Mouse (Mus musculus): Measurements from ENCODE around the gene Cldn7.
A peak's percentile ranks its signal among the peaks of the same experiment; 100 is the strongest.
"Not testable (repeated sequence)": the region's sequence is repeated elsewhere in the genome, so short reads cannot be mapped to it uniquely, and the experiment has no call there.

Cldn7 gene

DNA sequence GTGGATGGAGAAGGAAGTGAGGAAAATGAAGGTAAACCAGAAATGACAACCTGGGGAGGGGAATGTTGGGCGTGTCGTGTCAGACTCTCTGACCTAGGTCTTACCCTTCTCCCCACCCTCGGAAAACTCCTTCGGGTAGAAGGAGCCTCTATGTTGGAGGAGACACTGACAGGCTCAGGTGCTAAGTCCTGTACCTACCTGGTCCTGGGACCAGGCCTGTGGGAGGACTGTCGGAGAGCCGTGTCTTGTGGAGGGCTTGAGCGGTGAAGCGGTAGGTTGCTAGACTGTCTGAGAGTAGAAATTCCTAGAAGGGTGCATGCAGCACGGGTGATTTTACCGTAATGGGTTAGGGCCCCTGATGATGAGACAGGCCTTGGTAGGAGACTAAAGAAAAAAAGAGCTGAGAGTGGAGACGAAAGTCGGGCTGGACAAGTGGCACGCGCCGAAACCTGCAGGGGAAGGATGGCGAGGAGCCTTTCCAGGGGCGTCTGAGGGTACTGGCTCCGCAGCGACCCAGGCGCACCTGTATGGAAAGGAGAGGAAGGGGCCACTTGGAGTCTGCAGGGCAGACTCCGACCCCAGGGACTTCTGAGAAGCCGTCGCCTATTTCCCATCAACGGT, at the start of gene Cldn7:
Cldn7 (plus strand) TSS at position 130 of the 621 bp plus-strand sequence.
- no peak for DNase-seq

DNA sequence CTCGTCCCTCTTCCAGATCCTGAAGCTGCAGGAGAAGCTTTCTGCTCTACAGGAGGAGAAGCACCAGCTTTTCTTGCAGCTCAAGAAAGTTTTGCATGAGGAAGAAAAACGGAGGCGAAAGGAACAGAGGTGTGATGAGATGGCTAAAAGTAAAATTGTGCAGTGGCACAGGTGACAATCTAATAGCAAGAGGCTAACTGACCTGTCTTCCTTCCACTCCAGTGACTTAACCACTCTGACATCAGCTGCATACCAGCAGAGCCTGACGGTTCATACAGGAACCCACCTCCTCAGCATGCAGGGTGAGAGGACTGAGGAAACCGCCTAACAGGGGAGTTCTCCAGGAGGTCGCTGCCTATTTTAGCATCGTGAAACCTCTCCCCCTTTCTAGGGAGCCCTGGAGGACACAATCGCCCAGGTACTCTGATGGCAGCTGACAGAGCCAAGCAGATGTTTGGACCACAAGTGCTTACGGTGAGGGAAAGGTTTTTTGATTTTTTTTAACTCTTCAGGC, 49.6 kb upstream of the Cldn7 start:
- DNase-seq: no peak

DNA sequence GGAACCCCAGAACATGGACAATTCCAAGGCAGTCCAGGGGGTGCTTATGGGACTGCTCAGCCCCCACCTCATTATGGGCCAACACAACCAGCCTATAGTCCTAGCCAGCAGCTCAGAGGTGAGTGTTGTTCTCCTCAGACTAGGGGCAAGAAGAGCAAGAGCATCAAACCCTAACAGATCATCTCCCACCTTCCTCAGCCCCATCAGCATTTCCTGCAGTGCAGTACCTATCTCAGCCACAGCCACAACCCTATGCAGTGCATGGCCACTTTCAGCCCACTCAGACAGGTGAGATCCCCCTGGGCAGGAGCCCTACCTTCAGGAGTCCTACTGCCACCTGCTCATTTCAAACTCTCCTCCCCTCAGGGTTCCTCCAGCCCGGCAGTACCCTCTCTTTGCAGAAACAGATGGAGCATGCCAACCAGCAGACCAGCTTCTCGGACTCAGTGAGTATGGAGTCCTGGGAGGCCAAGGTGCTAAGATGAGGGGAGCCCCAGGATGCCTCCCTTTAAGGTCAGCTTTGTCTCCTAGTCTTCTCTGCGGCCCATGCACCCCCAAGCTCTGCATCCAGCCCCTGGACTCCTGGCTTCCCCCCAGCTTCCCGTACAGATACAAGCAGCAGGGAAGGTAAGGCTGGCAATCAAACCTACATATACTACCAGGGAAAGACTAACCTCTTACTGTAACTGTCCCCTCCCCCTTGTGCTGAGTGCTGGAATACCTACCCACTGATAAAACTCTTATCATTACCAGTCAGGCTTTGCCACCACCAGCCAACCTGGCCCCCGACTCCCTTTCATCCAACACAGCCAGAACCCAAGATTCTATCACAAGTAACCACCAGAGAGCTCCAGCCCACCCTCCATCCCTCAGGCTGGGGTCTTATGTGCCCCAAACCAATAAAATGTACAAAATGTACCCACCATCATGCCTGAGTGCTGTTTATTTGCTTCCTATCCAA, 48.6 kb upstream of the Cldn7 start:
- no peak for DNase-seq

DNA sequence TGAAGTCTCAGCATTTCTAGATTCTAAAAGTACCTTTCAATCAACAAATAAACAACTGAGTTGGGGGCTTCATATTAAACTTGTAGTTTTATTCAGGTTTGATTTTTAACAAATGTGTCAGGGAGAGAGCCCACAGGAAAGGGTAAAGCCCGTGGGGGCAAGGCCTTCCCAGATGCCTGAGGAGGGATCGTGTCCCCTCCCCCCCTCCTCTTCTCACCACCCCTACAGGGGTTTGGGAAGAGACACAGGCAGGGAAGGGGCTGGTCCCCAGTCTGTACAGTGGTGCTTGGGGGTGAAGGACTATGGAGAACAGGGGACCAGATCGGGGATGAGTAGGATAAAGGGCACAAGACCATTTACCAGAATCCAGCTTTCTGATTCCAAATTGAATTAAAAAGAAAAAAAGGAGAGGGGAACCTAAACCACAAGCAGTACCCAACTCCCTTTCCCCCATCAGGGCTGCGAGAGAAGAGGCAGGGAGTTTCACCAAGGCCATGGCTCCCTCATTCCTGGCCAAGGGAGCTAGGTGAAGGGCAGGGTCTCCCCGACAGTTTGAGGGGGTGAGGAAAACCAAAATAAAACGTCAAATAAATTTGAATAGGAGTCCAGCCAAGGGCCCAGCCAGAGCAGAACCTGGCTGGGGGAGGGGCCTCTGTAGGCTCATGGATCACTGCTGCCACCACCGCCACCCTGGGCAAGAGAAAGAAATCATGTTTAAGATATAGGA, 47.8 kb upstream of the Cldn7 start:
- not testable (repeated sequence) for DNase-seq

DNA sequence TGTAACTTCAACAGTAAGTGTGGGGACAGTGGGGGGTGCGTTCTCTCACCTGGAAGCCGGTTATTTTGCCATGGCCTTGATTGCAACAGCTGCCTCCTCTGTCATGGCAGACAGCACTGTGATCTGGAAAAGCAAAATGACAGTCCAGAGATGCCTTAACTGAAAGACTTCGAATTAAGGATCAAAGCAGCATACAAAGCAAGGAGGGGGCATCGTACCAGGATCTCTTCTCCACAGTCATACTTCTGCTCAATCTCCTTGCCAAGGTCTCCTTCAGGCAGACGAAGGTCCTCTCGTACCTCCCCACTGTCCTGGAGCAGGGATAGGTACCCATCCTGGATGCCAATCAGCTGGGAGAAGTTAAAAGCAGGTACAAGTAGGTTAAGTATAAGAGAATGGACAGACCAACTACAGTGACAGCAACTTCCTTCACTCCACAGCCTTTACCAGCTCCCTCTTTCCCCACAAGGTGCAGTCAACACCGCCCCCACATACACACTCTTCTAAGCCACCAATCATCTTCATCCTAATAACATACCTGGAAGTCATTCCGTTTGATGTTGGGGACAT, 47.1 kb upstream of the Cldn7 start:
- DNase-seq: no peak

DNA sequence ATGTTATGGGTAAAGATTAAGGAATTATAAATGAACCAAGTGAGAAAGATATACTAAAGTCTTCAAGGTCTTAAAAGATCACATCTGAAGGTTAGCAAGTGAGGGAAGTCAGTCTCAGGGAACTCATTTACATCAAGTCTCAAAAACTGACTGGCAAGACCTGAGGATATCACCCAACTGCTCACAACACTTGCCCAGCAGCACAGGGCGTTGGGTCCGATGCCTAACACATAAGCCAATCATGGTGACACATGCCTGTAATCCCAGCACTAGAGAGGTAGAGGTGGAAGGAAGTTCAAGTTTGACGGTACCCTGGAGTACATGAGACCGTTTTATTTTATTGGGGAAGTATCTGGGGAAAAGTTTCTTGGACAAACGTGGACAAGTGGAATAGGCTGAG, 46.5 kb upstream of the Cldn7 start:
- DNase-seq: no peak

DNA sequence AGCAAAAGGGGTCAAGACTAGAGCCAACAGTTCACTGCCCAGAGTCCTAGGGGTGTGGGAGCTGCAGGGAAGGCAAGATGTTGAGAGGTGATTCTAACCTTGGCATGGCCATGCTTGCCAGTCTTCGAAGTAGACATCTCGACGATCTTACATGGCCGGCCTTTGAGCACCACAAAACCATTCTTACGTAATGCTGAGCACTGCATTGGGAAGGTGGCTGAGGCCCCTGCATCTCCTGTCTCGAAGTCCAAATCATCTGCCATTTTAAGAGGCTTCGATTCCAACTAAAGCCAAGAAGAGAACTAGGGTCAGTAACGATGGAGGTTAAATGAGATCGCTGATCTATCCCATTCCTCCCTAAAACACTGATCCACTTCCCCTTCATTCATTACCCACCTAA, 45.5 kb upstream of the Cldn7 start:
- no peak for DNase-seq

DNA sequence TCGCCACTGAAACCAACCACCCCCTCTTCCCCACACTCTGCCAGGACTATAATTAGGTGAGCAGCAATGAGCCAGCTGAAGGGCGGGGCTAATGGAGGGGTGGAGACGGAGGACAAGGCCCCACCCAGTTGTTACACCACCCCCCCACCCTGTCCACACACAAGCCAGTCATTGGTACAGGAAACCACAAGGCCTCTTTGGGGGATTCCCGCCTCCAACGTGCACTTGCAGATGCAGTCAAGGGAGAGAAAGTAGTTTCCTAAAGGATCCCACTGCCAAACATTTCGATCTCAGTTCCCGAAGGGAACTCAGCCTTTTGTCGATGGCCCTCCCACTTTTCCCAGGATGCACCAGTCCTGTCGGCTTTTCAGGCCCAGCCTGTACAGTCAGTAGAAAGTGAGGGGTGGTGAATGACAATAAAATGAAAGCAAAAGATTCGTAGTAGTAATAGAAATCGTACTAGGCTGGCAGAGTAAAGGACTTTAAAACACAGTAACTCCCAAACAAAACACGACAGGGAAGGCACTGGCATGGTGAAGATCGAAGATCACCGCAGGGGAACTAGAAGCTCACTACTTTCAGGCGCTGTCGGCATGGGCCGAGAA, 44.8 kb upstream of the Cldn7 start:
- DNase-seq: peak; percentile 83

DNA sequence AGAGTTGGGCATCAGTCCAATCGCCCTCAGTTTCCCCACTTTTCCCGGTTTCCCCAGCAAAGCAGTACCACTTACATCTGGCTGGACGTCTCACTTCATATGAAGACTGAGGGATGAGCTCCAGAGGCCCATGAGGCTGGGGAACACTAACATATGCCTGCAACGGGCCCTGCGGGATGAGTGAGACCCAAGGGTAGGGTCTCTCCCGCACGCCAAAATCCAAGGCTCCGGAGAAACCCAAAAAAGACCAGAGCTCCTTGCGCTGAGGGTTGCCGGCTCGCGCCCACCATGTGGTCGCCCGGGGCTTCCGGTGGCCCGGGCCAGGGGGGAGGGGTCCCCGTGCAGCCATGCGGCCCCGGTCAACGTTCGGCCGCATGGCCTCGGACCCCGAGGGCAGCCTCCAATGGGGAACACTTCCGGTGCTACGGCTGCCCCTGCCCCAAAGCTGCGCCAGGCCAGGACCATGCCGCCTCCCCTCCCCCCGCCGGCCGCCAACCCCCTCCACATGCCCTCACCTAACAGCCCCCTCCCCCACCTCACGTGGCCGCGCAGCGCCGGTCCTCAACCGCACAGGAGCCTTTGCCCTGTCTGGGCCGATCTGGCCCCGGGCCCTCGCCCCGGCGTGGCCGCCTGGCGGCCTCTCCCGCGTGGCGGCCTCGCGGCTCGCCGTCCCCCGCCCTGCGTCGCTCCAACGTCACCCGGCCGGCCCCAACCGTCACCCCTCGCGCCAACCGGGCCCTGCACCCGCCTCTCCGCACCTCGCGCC, 44.1 kb upstream of the Cldn7 start:
- DNase-seq: no peak

DNA sequence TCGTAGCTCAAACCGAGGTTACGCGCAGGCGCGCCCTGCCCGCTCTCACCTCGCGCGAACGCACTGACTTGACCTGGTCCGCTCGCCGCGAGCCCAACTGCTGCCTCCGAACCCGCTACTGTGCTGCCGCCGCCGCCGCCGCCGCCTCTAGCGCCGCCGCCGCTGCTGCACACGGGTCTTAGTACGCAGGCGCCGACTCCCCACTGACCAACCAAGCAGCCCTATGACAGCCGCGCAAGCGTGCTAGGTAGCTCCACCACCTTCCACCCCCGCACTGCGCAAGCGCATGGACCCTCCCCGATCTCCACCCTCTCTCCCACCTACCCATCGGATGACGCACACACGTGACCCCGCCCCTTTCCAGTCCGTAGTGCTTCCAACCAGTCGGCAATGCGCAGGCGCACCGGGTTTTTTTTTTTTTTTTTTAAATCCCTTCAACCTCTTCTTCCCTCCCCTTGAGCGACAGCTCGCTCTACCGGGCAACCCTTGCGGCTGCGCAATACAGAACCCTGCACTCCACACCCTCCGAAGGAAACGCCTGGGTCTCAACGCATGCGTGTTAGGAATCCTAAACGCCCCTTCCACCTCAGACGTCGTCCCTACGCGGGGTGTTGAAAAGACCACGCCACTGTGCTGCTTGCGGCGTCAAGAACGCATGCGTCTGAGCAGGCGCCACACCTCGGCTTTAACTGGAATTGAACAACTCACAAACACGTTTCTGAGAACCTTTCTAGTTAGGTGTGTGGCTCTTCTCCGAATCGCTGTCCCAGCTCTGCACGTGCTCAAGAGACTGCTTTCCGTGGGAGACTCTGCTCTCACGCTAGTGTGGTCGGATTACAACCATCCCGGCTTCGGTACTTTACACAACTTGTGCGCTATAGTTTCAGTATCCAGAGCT, 43.2 kb upstream of the Cldn7 start, which contains the start of gene Eif5a:
Eif5a (minus strand) TSS at position 845 of the 898 bp plus-strand sequence.
- DNase-seq: peak; percentile 100

DNA sequence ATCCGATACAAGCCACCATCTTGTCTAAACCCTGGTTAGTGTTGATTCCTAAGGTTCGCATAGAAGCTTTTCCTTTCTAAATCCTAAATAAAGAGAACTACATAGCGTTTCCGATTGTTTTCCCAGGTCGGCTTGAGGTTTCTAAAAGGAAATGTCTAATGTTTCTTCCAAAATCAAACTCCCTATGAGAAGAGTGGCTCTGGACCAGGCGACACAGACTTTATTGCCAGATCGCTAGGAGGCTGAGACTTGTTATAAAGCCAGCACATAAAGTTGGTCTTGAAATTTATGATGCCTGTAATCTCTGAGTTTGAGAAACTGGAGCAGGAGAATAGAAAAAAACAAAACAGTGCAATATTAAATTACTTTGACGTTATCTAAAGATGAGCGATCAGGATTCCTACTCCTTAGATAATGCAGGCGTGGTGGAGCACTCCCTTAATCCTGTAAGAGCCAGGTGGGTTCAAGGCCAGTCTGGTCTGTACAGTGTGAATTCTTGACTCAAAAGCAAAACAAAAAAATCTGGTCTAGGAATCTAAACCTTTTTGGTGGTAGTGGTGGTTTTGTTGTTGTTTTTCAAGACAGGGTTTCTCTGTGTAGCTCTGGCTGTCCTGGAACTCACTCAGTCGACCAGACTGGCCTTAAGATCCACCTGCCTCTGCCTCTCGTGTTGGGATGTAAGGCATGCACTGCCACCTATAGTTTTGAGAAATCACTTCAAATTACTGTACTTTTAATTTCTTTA, 42.4 kb upstream of the Cldn7 start:
- no peak for DNase-seq

DNA sequence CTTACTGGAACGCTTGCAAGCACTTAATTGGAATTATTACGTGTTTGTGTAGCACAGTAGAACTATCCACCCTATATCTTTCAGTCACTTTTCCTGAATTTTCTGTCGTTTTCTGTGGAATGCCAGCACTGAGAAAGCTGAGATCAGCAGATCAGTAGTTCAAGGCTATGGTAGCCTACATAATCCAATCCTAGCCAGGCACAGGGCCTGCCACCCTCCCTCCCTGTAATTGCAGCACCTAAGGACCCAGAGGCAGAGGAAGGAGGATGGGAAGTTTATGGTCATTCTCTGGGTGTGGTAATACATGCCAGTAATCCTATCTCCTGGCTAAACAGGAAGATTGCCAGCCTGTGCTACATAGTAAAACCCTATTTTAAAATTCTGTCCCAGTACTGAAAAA, 41.8 kb upstream of the Cldn7 start:
- no peak for DNase-seq

DNA sequence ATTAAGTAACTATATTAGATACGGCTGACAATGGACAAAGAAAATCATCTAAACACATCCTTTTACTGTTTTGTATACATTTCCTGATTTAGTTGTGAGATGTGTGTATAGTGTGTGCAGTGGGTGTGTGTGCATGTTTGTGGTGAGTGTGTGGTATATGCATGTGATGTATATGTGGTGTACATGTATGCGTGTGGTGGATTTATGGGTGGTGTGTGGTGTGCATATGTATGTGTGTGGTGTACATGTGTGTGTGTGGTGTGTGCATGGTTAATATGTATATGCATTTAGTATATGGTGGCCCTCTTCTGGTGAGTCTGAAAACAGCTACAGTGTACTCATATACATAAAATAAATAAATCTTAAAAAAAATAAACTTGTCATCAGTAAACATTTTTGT, 37.1 kb upstream of the Cldn7 start:
- DNase-seq: no peak

DNA sequence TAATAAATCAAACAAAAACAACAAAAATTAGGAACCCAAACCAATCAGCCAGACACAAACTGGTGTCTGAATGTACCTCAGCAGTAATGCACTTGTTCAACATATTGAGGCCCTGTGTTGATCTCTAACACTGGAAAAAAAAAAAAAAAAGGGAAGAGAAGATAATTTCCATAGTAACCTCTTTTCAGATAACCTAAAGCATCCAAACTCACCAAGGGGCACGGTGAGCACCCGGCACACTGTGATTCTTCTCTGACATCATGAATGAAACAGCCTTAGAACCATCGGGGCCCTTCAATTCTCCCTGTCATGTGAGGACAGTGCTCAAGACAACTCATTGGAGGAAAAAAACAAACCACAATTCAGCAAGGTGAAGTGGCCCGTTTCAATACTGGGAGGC, 34.9 kb upstream of the Cldn7 start:
- DNase-seq: no peak

DNA sequence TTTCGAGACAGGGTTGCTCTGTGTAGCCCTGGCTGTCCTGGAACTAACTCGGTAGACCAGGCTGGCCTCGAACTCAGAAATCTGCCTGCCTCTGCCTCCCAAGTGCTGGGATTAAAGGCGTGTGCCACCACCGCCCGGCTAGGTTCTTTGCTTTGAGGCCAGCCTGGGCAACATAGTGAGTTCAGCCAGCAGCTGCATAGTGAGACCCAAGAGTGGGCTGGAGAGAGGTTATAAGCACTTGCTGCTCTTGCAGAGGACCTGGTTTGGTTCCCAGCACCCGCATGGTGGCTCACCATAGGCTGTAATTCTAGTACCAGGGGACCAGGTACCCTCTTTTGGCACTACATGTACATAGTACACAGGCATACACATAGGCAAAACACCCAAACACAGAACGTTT, 34.4 kb upstream of the Cldn7 start:
- DNase-seq: not testable (repeated sequence)

DNA sequence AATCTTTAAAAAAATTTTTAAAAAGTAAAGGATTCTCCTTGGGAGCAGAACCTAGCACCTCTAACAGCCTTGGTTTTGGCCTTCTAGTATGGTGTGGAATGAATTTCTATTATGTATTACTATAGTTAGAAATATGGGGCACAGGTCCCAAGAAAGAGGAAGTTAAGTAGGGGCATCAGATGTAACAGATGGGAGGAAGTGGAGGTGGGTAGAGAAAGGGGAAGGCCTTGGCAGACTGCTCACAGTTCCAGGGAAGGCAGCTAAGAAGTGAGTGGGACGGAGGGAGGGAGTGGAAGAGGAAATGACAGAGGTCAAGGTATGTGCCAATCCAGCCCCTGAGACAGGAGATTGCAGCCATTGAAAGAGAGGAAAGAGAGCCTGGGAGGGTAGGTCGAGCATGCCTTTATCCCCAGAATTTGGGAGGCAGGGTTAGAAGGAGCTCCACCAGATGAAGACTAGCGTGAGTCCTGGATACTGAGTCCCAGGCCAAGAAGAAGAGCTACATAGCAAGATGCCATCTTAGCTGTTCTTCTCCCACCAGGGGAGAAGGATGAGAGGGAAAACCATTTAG, 33.5 kb upstream of the Cldn7 start:
- DNase-seq: no peak

DNA sequence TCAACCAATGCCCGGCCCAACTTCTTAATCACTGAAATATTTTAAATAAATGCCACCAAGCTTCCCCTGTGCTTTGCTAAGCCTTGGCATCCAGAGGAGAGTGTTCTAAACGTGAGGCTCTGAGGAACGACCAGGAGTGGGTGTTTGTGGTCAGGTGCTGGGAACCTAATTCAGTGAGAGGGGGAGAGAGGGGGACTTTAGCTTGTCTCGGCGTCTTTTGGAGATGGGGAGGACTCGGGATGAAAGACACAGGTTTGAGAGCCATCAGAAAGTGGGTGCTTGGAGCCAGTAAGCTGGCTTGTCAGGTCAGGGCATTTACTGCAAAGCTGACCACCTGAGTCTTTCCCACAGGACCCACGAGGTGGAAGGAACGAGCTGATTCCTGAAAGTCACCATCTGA, 32.8 kb upstream of the Cldn7 start:
- no peak for DNase-seq

DNA sequence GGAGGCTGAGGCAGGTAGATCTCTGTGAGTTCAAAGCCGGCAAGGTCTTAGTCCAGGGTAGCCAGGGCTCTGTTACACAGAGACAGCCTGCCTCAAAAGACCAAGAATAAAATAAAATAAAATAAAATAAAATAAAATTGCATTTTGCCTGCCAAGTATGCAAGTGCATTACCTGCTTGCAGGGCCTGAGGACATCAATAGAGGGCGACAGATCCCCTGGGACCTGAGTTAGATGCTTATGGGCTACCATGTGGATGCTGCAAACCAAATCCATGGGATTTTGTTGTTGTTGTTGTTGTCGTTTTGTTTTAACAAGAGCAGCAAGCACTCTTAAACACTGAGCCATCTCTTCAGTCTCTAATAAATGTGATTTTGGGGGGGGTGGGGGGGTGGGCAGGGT, 32.3 kb upstream of the Cldn7 start:
- no peak for DNase-seq

DNA sequence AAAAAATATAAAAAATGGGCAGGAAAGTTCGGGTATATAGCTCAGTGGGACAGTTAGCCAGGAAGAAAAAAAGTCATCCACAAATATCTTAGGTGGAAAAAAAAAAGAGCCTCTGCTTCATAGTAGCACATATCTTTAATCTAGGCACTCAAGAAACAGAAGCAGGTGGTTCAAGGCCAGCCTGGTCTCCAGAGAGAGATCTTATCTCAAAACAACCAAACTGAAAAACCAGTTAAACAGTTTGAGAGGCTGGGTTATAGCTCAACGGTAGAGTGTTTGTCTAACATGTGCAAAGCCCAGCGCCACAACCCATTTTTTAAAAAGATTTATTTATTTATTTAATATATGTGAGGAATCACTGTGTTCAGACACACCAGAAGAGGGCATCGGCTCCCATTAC, 31.5 kb upstream of the Cldn7 start:
- DNase-seq: no peak

DNA sequence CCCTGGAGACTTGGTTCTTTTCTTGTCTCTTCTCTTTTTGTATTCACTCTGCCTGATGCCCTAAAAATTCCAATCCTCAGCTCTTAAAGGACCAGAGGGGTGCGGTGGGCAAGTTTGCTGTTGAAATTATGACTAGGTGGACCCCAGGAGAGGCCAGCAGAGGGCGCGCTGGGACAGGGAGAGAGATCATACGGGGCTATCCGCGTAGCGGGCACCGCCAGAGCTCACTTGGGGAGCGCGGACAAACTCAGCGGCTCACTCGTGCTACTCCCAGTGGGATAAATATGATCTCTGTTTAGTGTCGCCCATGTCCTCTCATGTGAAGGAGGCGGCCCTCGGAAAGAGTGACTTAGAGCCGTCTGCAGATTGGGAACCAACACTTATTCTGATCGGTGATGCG, 30.4 kb upstream of the Cldn7 start:
- DNase-seq: peak; percentile 98
